Mouse (Mus musculus) heart, adult 2 months (tissue): ENCODE measurements around the gene Gm11444. TPM values are rescaled to one million over a fixed set of nuclear protein-coding genes. Genes with fewer than 3 reads are reported as not detected.

Experiments used
- DNase-seq, 2 experiments: peaks; one replicate each; pipeline ENCODE4 v3.0.0; 2021
- H3K27ac ChIP-seq: fragments of 200-600 bp; 2 replicates; pipeline ENCODE4 v1.8.1; 2022
- H3K27me3 ChIP-seq: fragments of 200-500 bp; 2 replicates; pipeline ENCODE4 v1.6.1; 2012; ENCODE audit warnings: mild to moderate bottlenecking, low read length, inconsistent platforms, mixed read lengths; ENCODE audit not compliant: control insufficient read depth, insufficient read depth
- H3K36me3 ChIP-seq: fragments of 200-500 bp; 2 replicates; pipeline ENCODE4 v1.6.1; 2012; ENCODE audit warnings: low read length, inconsistent platforms; ENCODE audit not compliant: control insufficient read depth, insufficient read depth
- H3K4me1 ChIP-seq: fragments of 200-500 bp; 2 replicates; pipeline ENCODE4 v1.6.1; 2011; ENCODE audit warnings: low read length; ENCODE audit not compliant: control insufficient read depth, insufficient read depth
- H3K4me3 ChIP-seq: fragments of 200-600 bp; 2 replicates; pipeline ENCODE4 v1.8.1; 2022
- H3K79me2 ChIP-seq: fragments of 200-500 bp; replicated peaks from 2 replicates; pipeline ENCODE4 v1.6.1; 2012; ENCODE audit warnings: mild to moderate bottlenecking, inconsistent platforms, low read length, moderate library complexity, mixed read lengths; ENCODE audit not compliant: control insufficient read depth, insufficient read depth
- H3K9ac ChIP-seq: fragments of 200-500 bp; 2 replicates; pipeline ENCODE4 v1.6.1; 2012; ENCODE audit warnings: low read depth, mild to moderate bottlenecking, control low read depth, inconsistent platforms, low read length, mixed read lengths
- CTCF ChIP-seq: fragments of 200-600 bp; IDR thresholded peaks from 2 replicates; pipeline ENCODE4 v1.8.1; 2022; ENCODE audit warnings: antibody characterized with exemption, mild to moderate bottlenecking, moderate library complexity
- EP300 ChIP-seq: fragments of 200-500 bp; IDR thresholded peaks from 2 replicates; pipeline ENCODE4 v1.6.1; 2011; ENCODE audit warnings: low read depth, low read length, control low read depth; ENCODE audit not compliant: insufficient read depth
- POLR2A ChIP-seq: fragments of 200-500 bp; IDR thresholded peaks from 2 replicates; pipeline ENCODE4 v1.6.1; 2011; ENCODE audit warnings: mild to moderate bottlenecking, low read depth, low read length, control low read depth; ENCODE audit not compliant: insufficient read depth
- whole genome bisulfite sequencing: fragments of 180-500 bp; shearing (Covaris S2); methylation state at CpG from one replicate; pipeline ENCODE4 v1.1.7; 2018; 5-methylcytosine and 5-hydroxymethylcytosine counted together
- intact Hi-C: fragments of 180-260 bp; cut with DNase I; formaldehyde crosslinking; loops from one replicate; pipeline ENCODE4 v1.15.1; 2025
- polyA plus RNA-seq: library from polyadenylated mRNA; depleted of rRNA; stranded (reverse); fragments of >200 nt; gene quantifications from 2 replicates; pipeline ENCODE4 v1.2.3, GENCODE M21; 2012
- total RNA-seq, 2 experiments: library from RNA; stranded (reverse); gene quantifications; 2 replicates each; pipeline ENCODE4 v1.2.3; 2021

Gm11444 gene
- total and polyA plus RNA-seq, 3 experiments = not detected

DNA sequence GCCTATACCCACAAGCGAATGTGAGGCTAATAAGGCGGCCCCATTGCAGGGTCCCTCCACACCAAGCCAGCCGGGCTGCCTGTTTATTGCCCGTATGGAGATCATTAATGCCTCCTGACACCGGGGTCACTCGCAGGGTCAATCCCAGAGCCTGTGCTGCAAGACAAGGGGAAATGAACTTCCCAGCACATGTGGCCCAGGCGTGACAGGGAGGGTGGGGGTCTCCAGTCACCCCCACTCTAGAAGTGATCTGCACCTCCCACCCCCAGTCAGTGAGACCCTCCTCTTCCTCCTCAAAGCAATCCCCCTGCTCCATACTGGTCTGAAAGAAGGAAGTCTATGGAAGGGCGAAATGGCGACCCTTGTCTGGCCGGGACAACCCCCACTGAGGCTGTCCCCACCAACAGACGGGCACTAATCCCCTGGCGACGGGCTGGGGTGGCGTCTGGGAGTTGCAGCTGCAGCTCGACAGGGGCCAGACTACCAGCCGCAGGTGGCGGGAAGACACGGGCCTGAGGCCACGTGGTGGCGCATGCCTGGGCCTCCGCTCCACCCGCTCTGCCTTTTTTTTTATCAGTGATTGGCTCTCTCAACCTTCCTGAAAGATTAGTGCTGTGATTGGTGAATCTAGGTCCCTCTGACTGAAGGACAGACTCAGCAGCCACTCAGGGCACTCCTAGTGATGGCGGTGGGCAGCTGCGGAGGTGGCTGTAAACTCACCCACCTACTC, 26.1 kb upstream of the Gm11444 start:
- no peak for DNase-seq
- Histone ChIP-seq H3K27ac (no peak overlapping the region), H3K4me1 (no peaks in the 10 kb centered on the region), H3K79me2 (no peaks in the 10 kb centered on the region), H3K9ac (no peak overlapping the region), H3K36me3 (no peaks in the 10 kb centered on the region), H3K27me3 (peaks cover 2% of the 10 kb centered on the region; the same call in 1 of the 2 replicates), H3K4me3 (no peak overlapping the region)
- 68% methylated on average over 24 of the region's 24 CpGs for WGBS
- TF ChIP-seq EP300 (no peak), CTCF (no peak), POLR2A (no peak)
- intact Hi-C loops = no loop called here

DNA sequence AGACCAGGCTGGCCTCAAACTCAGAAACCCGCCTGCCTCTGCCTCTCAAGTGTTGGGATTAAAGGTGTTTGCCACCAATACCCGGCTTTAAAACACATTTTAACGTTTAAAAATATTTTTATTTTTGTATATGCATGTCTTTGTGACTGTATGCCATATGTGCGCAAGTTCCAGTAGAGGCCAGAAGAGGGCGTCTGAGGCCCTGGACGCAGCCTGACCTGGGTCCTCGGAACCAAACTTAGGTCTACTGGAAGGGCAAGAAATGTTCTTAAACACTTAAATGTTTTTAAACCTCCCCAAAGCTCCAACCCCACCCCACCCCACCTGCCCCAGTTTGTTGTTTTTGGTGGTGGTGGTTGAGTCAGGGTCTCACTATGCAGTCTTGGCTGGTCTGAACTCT, 14.2 kb upstream of the Gm11444 start:
- TF ChIP-seq POLR2A = no peak
- TF ChIP-seq CTCF = peak; percentile 53
- no peak for TF ChIP-seq EP300
- 33% methylated on average over 7 of the region's 7 CpGs for whole genome bisulfite sequencing
- no peak for DNase-seq
- Histone ChIP-seq H3K4me3 (no peak overlapping the region), H3K36me3 (no peaks in the 10 kb centered on the region), H3K27me3 (no peaks in the 10 kb centered on the region), H3K4me1 (no peaks in the 10 kb centered on the region), H3K9ac (no peak overlapping the region), H3K79me2 (no peaks in the 10 kb centered on the region), H3K27ac (no peak overlapping the region)
- intact Hi-C loops = no loop called here

DNA sequence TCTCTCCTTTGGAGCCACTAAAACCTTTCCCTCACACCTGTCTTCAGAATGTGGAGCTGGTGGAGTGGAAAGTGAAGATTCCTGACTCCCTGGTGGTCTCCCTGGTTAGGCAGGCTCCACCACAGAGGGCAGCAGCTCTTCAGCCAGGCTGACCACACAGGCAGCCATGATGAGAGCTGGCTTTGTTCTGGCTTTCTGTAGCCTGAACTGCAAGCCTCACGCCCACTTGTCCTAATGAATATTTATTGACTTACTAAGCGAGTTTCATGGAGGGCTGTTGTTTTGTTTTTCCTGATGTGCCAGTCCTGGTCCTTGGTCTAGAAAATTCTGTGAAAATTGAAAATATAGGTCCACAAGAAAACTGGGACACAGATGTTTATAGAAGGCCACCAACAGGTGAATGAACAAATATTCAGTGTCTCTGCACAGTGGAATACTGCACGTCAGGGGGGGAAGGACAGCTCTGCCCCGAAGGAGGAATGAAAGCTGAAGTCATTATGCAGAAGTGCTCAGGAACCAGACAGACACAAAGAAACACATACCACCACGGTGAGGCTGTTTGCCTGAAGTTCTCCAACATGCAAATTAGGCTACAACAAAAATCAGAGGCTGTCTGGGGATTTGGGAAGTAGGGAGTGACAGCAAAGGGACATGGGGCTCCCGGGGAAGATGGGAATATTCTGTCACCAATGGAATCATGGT, 8.0 kb upstream of the Gm11444 start:
- no peak overlapping the region for H3K9ac ChIP-seq
- intact Hi-C loops = no loop called here
- H3K27ac ChIP-seq = no peak overlapping the region
- TF ChIP-seq CTCF = no peak
- TF ChIP-seq EP300 = no peak
- no peak for TF ChIP-seq POLR2A
- no peak overlapping the region for H3K4me3 ChIP-seq
- no peaks in the 10 kb centered on the region for H3K36me3 ChIP-seq
- H3K79me2 ChIP-seq = no peaks in the 10 kb centered on the region
- H3K27me3 ChIP-seq = no peaks in the 10 kb centered on the region
- 39% methylated on average over 6 of the region's 6 CpGs for WGBS
- no peak for DNase-seq
- H3K4me1 ChIP-seq = no peaks in the 10 kb centered on the region

DNA sequence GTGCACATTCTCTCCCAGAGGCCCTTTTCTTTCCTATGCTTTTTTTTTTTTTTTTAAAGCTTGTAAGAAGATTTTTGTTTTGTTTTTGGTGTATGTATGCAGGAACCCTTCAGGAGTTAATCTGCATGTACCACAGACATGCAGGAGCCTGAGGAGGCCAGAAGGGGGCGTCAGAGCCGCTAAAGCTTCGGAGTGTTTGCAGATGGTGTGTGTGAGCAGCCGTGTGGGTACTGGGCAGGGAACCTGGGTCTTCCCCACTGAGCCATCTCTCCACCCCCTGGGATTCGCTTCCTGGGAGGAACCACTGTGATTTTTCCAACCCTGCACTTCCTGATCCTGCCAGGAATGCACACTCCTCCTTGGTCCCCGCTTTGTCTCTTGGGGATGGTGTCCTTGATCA, 625 bp upstream of the Gm11444 start:
- TF ChIP-seq CTCF (peak; percentile 39), EP300 (no peak)
- no peak overlapping the region for H3K4me3 ChIP-seq
- no peaks in the 10 kb centered on the region for H3K36me3 ChIP-seq
- intact Hi-C loops = no loop called here
- 41% methylated on average over 6 of the region's 6 CpGs for whole genome bisulfite sequencing
- H3K27ac ChIP-seq = no peak overlapping the region
- H3K4me1 ChIP-seq = peaks cover 2% of the 10 kb centered on the region
- DNase-seq = no peak
- no peak overlapping the region for H3K9ac ChIP-seq
- no peaks in the 10 kb centered on the region for H3K27me3 ChIP-seq
- H3K79me2 ChIP-seq = no peaks in the 10 kb centered on the region

DNA sequence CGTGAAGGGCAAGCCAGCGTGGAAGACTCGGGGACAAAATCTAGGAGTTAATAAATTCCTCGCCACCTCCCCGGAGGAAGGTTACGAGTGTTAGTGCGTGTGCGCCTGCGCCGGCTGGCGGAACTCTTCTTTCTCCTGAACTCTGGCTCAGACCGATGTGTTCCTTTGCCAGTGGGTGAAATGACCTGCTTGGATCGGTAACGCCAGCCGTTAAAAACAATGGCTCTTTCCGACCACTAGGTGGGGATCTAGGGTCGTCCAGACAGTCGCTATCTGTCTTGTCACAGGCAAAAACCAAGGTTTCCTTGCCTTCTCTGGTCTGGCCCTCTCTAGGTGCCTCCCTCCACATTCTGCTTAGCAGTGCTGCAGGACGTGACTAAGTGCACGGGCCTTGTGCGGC, 1.1 kb downstream of the Gm11444 start:
- intact Hi-C loops = loop anchor here (5.0 kb wide), 3 partner anchors 218 to 508 kb away; partner anchors contain the start of gene Med13
- H3K4me1 ChIP-seq = peaks cover 2% of the 10 kb centered on the region

DNA sequence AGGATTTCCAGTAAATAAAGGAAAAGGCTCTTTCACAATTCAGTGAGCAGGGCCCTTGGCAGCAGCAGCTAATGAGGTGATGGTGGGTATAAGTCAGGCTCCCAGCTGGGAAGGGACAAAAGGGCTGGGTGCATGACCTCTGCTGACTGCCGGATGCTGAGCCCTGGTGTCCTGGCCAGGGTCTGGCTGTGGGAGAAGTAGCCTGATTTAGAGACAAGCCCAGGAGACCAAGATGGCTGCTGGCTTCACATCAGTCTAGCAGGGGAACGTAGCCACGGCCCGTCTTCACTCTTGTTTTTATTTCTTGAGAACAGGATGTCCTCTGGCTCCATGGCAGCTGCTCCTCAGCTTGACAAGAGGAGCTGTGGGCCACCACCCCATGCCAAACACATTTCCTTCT, 3.6 kb downstream of the Gm11444 start:
- H3K79me2 ChIP-seq = no peaks in the 10 kb centered on the region
- peak; percentile 72; the same call in 1 of the 2 replicates for TF ChIP-seq EP300
- TF ChIP-seq POLR2A = 0 out of 2 replicates have a peak, but pooled peaks have one; percentile 7
- TF ChIP-seq CTCF = no peak
- no peaks in the 10 kb centered on the region for H3K27me3 ChIP-seq
- H3K4me1 ChIP-seq = peaks cover 4% of the 10 kb centered on the region
- peak overlapping the region; percentile 63 for H3K27ac ChIP-seq
- 37% methylated on average over 4 of the region's 4 CpGs for WGBS
- no peak overlapping the region for H3K4me3 ChIP-seq
- H3K9ac ChIP-seq = no peak overlapping the region
- intact Hi-C loops = loop anchor here (5.0 kb wide), 3 partner anchors 221 to 511 kb away; partner anchors contain the start of gene Med13
- DNase-seq = peak; percentile 56 to 73
- H3K36me3 ChIP-seq = no peaks in the 10 kb centered on the region

More for the DNA sequence above, 1.1 kb downstream of the Gm11444 start:
- peak; percentile 95 for TF ChIP-seq CTCF
- peak; percentile 83 for TF ChIP-seq EP300
- TF ChIP-seq POLR2A = no peak
- Histone ChIP-seq H3K79me2 (no peaks in the 10 kb centered on the region), H3K27me3 (no peaks in the 10 kb centered on the region), H3K4me3 (peak overlapping the region; percentile 26; the same call in 1 of the 2 replicates), H3K36me3 (no peaks in the 10 kb centered on the region), H3K9ac (no peak overlapping the region), H3K27ac (no peak overlapping the region)
- WGBS = 7% methylated on average over 21 of the region's 21 CpGs
- DNase-seq = peak; percentile 64 to 73
